Mouse (Mus musculus) lung, embryonic 15.5 days (tissue): ENCODE measurements at regions not wholly inside any gene's neighbourhood (a gene's known extent, or its start where the extent isn't known, plus 50 kb on each side); places are given as distances from the start of the nearest gene placed in this dataset.

Source experiments
- ATAC-seq: fragments of 200-750 bp; cut with Nextera tagmentation; 2 replicates; pipeline ENCODE4 v1.8.0; 2017; ENCODE audit warnings: moderate number of reproducible peaks, borderline replicate concordance; ENCODE audit not compliant: low FRiP score, low TSS enrichment; ENCODE audit errors: extremely low read depth
- H3K27ac ChIP-seq: fragments of 300-500 bp; sonication (generic); 2 replicates; pipeline ENCODE4 v1.5.1; 2015; ENCODE audit warnings: moderate library complexity, mild to moderate bottlenecking, inconsistent platforms
- H3K27me3 ChIP-seq: fragments of 300-500 bp; sonication (generic); 2 replicates; pipeline ENCODE4 v1.6.1; 2015; ENCODE audit warnings: inconsistent platforms
- H3K36me3 ChIP-seq: fragments of 300-500 bp; sonication (generic); 2 replicates; pipeline ENCODE4 v1.6.1; 2015; ENCODE audit warnings: inconsistent platforms
- H3K4me1 ChIP-seq: fragments of 300-500 bp; sonication (generic); 2 replicates; pipeline ENCODE4 v1.6.1; 2015; ENCODE audit warnings: inconsistent platforms
- H3K4me2 ChIP-seq: fragments of 300-500 bp; sonication (generic); 2 replicates; pipeline ENCODE4 v1.6.1; 2015; ENCODE audit warnings: inconsistent platforms, mild to moderate bottlenecking, moderate library complexity
- H3K4me3 ChIP-seq: fragments of 300-500 bp; sonication (generic); 2 replicates; pipeline ENCODE4 v1.5.1; 2015; ENCODE audit warnings: mild to moderate bottlenecking, inconsistent platforms
- H3K9ac ChIP-seq: fragments of 300-500 bp; sonication (generic); 2 replicates; pipeline ENCODE4 v1.6.1; 2015; ENCODE audit warnings: inconsistent platforms
- H3K9me3 ChIP-seq: fragments of 300-500 bp; sonication (generic); 2 replicates; pipeline ENCODE4 v1.6.1; 2016; ENCODE audit warnings: inconsistent platforms
- WGBS: fragments of 180-500 bp; shearing (Covaris S2); methylation state at CpG from one replicate; pipeline ENCODE4 v1.1.7; 2015; 5-methylcytosine and 5-hydroxymethylcytosine counted together

- H3K27ac ChIP-seq, result no peak overlapping the region
- H3K4me2 ChIP-seq, result no peak overlapping the region
- H3K4me1 ChIP-seq, result peaks cover 6% of the 10 kb centered on the region; the same call in 1 of the 2 replicates
- WGBS, result 84% methylated on average over 4 of the region's 4 CpGs
- H3K36me3 ChIP-seq, result no peaks in the 10 kb centered on the region
- ATAC-seq, result no peak
- H3K27me3 ChIP-seq, result no peaks in the 10 kb centered on the region
- no peak overlapping the region for H3K4me3 ChIP-seq
- H3K9me3 ChIP-seq, result no peaks in the 10 kb centered on the region
- no peak overlapping the region for H3K9ac ChIP-seq
Observed at GRCm38 (mm10) chr13:44155956-44156355, 371.4 kb downstream of the Cd83 start.

GRCm38 (mm10) chr13:44156546-44156945 is 372.0 kb downstream of the Cd83 start:
- ATAC-seq, result no peak
- Histone ChIP-seq H3K27me3 (no peaks in the 10 kb centered on the region), H3K4me1 (peaks cover 6% of the 10 kb centered on the region; the same call in 1 of the 2 replicates), H3K9ac (no peak overlapping the region), H3K36me3 (no peaks in the 10 kb centered on the region), H3K27ac (no peak overlapping the region), H3K9me3 (no peaks in the 10 kb centered on the region), H3K4me3 (no peak overlapping the region), H3K4me2 (no peak overlapping the region)
- WGBS, result 60% methylated on average over 3 of the region's 3 CpGs

- H3K36me3 ChIP-seq, result no peaks in the 10 kb centered on the region
- no peaks in the 10 kb centered on the region for H3K27me3 ChIP-seq
- H3K27ac ChIP-seq, result no peak overlapping the region
- ATAC-seq, result no peak
- WGBS, result 69% methylated on average over 4 of the region's 4 CpGs
- no peak overlapping the region for H3K4me3 ChIP-seq
- no peak overlapping the region for H3K4me2 ChIP-seq
- no peak overlapping the region for H3K9ac ChIP-seq
- no peaks in the 10 kb centered on the region for H3K9me3 ChIP-seq
- H3K4me1 ChIP-seq, result peaks cover 6% of the 10 kb centered on the region; the same call in 1 of the 2 replicates
Observed at GRCm38 (mm10) chr13:44157236-44157635, 372.7 kb downstream of the Cd83 start.

- Histone ChIP-seq H3K4me3 (no peak overlapping the region), H3K4me1 (0 out of 2 replicates have a peak, but pooled peaks cover under 1% of the 10 kb centered on the region), H3K4me2 (no peak overlapping the region), H3K27me3 (no peaks in the 10 kb centered on the region), H3K36me3 (no peaks in the 10 kb centered on the region), H3K9me3 (no peaks in the 10 kb centered on the region), H3K9ac (no peak overlapping the region), H3K27ac (no peak overlapping the region)
- 44% methylated on average over 6 of the region's 6 CpGs for WGBS
- ATAC-seq, result no peak
Observed at GRCm38 (mm10) chr13:44158364-44158763, 373.8 kb downstream of the Cd83 start.

GRCm38 (mm10) chr13:44159346-44159745 is 374.8 kb downstream of the Cd83 start:
- Histone ChIP-seq H3K27ac (no peak overlapping the region), H3K36me3 (no peaks in the 10 kb centered on the region), H3K9ac (no peak overlapping the region), H3K4me1 (no peaks in the 10 kb centered on the region), H3K4me3 (no peak overlapping the region), H3K27me3 (no peaks in the 10 kb centered on the region), H3K9me3 (no peaks in the 10 kb centered on the region), H3K4me2 (no peak overlapping the region)
- no peak for ATAC-seq
- WGBS, result 89% methylated on average over 2 of the region's 2 CpGs

GRCm38 (mm10) chr13:44164746-44165145 is 380.2 kb downstream of the Cd83 start:
- no peaks in the 10 kb centered on the region for H3K9me3 ChIP-seq
- H3K27me3 ChIP-seq, result no peaks in the 10 kb centered on the region
- no peak overlapping the region for H3K27ac ChIP-seq
- no peak overlapping the region for H3K9ac ChIP-seq
- no peak for ATAC-seq
- H3K4me3 ChIP-seq, result no peak overlapping the region
- no peaks in the 10 kb centered on the region for H3K36me3 ChIP-seq
- H3K4me2 ChIP-seq, result no peak overlapping the region
- peaks cover 8% of the 10 kb centered on the region; the same call in 1 of the 2 replicates for H3K4me1 ChIP-seq

- H3K27me3 ChIP-seq, result no peaks in the 10 kb centered on the region
- no peak overlapping the region for H3K4me3 ChIP-seq
- peaks cover 8% of the 10 kb centered on the region; the same call in 1 of the 2 replicates for H3K4me1 ChIP-seq
- no peak for ATAC-seq
- H3K4me2 ChIP-seq, result no peak overlapping the region
- no peak overlapping the region for H3K9ac ChIP-seq
- H3K27ac ChIP-seq, result no peak overlapping the region
- WGBS, result 47% methylated on average over 9 of the region's 9 CpGs
- H3K36me3 ChIP-seq, result no peaks in the 10 kb centered on the region
- H3K9me3 ChIP-seq, result no peaks in the 10 kb centered on the region
Observed at GRCm38 (mm10) chr13:44167186-44167585, 382.6 kb downstream of the Cd83 start.

GRCm38 (mm10) chr13:44168186-44168585 is 383.6 kb downstream of the Cd83 start:
- H3K27ac ChIP-seq, result no peak overlapping the region
- ATAC-seq, result no peak
- H3K4me3 ChIP-seq, result no peak overlapping the region
- no peaks in the 10 kb centered on the region for H3K9me3 ChIP-seq
- H3K4me2 ChIP-seq, result no peak overlapping the region
- peaks cover 8% of the 10 kb centered on the region; the same call in 1 of the 2 replicates for H3K4me1 ChIP-seq
- H3K27me3 ChIP-seq, result no peaks in the 10 kb centered on the region
- WGBS, result 45% methylated on average over 5 of the region's 5 CpGs
- no peak overlapping the region for H3K9ac ChIP-seq
- no peaks in the 10 kb centered on the region for H3K36me3 ChIP-seq

- H3K36me3 ChIP-seq, result no peaks in the 10 kb centered on the region
- peaks cover 13% of the 10 kb centered on the region; the same call in 1 of the 2 replicates for H3K4me1 ChIP-seq
- WGBS, result 19% methylated on average over 6 of the region's 6 CpGs
- no peaks in the 10 kb centered on the region for H3K27me3 ChIP-seq
- H3K9me3 ChIP-seq, result no peaks in the 10 kb centered on the region
- no peak for ATAC-seq
- H3K4me2 ChIP-seq, result no peak overlapping the region
- H3K27ac ChIP-seq, result no peak overlapping the region
- H3K4me3 ChIP-seq, result no peak overlapping the region
- H3K9ac ChIP-seq, result no peak overlapping the region
Observed at GRCm38 (mm10) chr13:44171639-44172038, 387.1 kb downstream of the Cd83 start.

GRCm38 (mm10) chr13:44172701-44173100 is 388.1 kb downstream of the Cd83 start:
- 0 out of 2 replicates have a peak, but pooled peaks cover 6% of the 10 kb centered on the region for H3K4me1 ChIP-seq
- H3K9me3 ChIP-seq, result no peaks in the 10 kb centered on the region
- no peaks in the 10 kb centered on the region for H3K27me3 ChIP-seq
- H3K4me2 ChIP-seq, result no peak overlapping the region
- H3K9ac ChIP-seq, result no peak overlapping the region
- ATAC-seq, result no peak
- WGBS, result 80% methylated on average over 5 of the region's 5 CpGs
- H3K27ac ChIP-seq, result no peak overlapping the region
- no peaks in the 10 kb centered on the region for H3K36me3 ChIP-seq
- H3K4me3 ChIP-seq, result no peak overlapping the region

GRCm38 (mm10) chr13:44174236-44174635 is 389.7 kb downstream of the Cd83 start:
- H3K9ac ChIP-seq, result no peak overlapping the region
- H3K4me3 ChIP-seq, result no peak overlapping the region
- no peak overlapping the region for H3K4me2 ChIP-seq
- H3K9me3 ChIP-seq, result no peaks in the 10 kb centered on the region
- no peak for ATAC-seq
- 0 out of 2 replicates have a peak, but pooled peaks cover 6% of the 10 kb centered on the region for H3K4me1 ChIP-seq
- WGBS, result 82% methylated on average over 2 of the region's 2 CpGs
- no peak overlapping the region for H3K27ac ChIP-seq
- no peaks in the 10 kb centered on the region for H3K36me3 ChIP-seq
- no peaks in the 10 kb centered on the region for H3K27me3 ChIP-seq

- no peak overlapping the region for H3K9ac ChIP-seq
- H3K4me2 ChIP-seq, result no peak overlapping the region
- no peak overlapping the region for H3K27ac ChIP-seq
- no peak for ATAC-seq
- no peaks in the 10 kb centered on the region for H3K36me3 ChIP-seq
- no peak overlapping the region for H3K4me3 ChIP-seq
- no peaks in the 10 kb centered on the region for H3K9me3 ChIP-seq
- WGBS, result 53% methylated on average over 8 of the region's 8 CpGs
- 0 out of 2 replicates have a peak, but pooled peaks cover 6% of the 10 kb centered on the region for H3K4me1 ChIP-seq
- H3K27me3 ChIP-seq, result no peaks in the 10 kb centered on the region
Observed at GRCm38 (mm10) chr13:44175300-44176036, 390.9 kb downstream of the Cd83 start.
